Mouse (Mus musculus) bone marrow macrophage, adult 2 months (primary cell): Measurements from ENCODE around the gene Alb.

Experiments
- CTCF ChIP-seq: IDR thresholded peaks from 2 replicates; pipeline ENCODE4 v1.5.1; 2012; ENCODE audit warnings: low read depth, mild to moderate bottlenecking, low read length, moderate library complexity
- POLR2A ChIP-seq: IDR thresholded peaks from 2 replicates; pipeline ENCODE4 v1.6.1; 2012; ENCODE audit warnings: mild to moderate bottlenecking, low read depth, low read length, borderline replicate concordance

- TF ChIP-seq CTCF (no peak), POLR2A (no peak)
Observed at GRCm38 (mm10) chr5:90424625-90425024, 36.1 kb upstream of the Alb start.
